8 mouse cellular contexts compared by ENCODE assay signal in genomic region chr14:8097978-8098686, GRCm38 (mm10). TPM values are rescaled to one million over a fixed set of nuclear protein-coding genes. Genes with fewer than 3 reads are reported as not detected.
A peak's percentile ranks its signal among the peaks of the same experiment; 100 is the strongest.
DNase-seq lines count a peak whose midpoint lies in the region; ATAC-seq and TF ChIP-seq lines count a peak whose summit lies in the region.

TSS of gene Pxk (plus strand) at chr14:8098211.

- no peak within 1 kb of the TSS for H3K27ac ChIP-seq in cortical plate, adult 2 months (ENCODE audit: insufficient read depth, low read length)

- DNase-seq in gastrocnemius, postnatal 14 days: peak; percentile 94
- peak; percentile 79 to 94 for DNase-seq in left cerebral cortex, postnatal 10 days (ENCODE audit: extremely low spot score in 1 of 2, low spot score in 2 of 2)
- DNase-seq in right cerebral cortex, postnatal 25 days: peak; percentile 95
- DNase-seq in urinary bladder, postnatal 4 days (ENCODE audit: low spot score in 2 of 2): peak; percentile 84 to 86

- ATAC-seq in activated CD4-positive, CD25-positive, alpha-beta regulatory T cell, adult 4 months: peak; percentile 93
- ATAC-seq in inflammation-experienced regulatory T-cells, adult 6 months: peak; percentile 89
- ATAC-seq in megakaryocyte-erythroid progenitor cell, adult 5-6 weeks (replicated peaks; ENCODE audit: low FRiP score, low TSS enrichment, poor library complexity, severe bottlenecking): peak; percentile 93

- TF ChIP-seq POLR2A in cortical plate, adult 2 months (IDR thresholded peaks at IDR 0.05; ENCODE audit: extremely low read depth, insufficient read depth, low read length): 0 out of 2 replicates have a peak, but pooled peaks have one; percentile 18

- intact Hi-C loops in gastrocnemius, postnatal 14 days (cut with DNase I; ENCODE audit: low total_unique reads): no loop called here
- intact Hi-C loops in left cerebral cortex, postnatal 10 days (cut with DNase I): loop anchor here (5.0 kb wide), 1 partner anchor 59 kb away; no protein-coding TSS in a partner anchor

- no peak for TF ChIP-seq CTCF in cortical plate, adult 2 months (IDR thresholded peaks at IDR 0.05; ENCODE audit: extremely low read depth, insufficient read depth, low read length)

- peak within 1 kb of the TSS; percentile 75 for H3K4me3 ChIP-seq in cortical plate, adult 2 months (ENCODE audit: insufficient read depth, low read length)

- H3K4me1 ChIP-seq in cortical plate, adult 2 months (ENCODE audit: control insufficient read depth, insufficient read depth, low read length): peaks cover 10% of the 10 kb centered on the region; the same call in 1 of the 2 replicates

RNA-seq across cellular contexts. Expression of gene Pxk, which starts in this region (rescaled TPM):
- polyA plus RNA-seq in activated CD4-positive, CD25-positive, alpha-beta regulatory T cell, adult 4 months (2017; shearing (Covaris generic)): 10 to 100 TPM; 31.6 to 42.7 TPM
- 39.4 and 41.6 TPM in 2 replicates for polyA plus RNA-seq in cortical plate, adult 2 months (2012; rRNA removed)
- 10 to 100 TPM; 11.4 to 11.6 TPM for total RNA-seq in gastrocnemius, postnatal 14 days (2021)
- 10 to 100 TPM; 31.7 to 38.5 (median 32.9) TPM for polyA plus RNA-seq in inflammation-experienced regulatory T-cells, adult 6 months (2017; shearing (Covaris generic))
- 10 to 100 TPM; 27.4 to 29.6 TPM for total RNA-seq in left cerebral cortex, postnatal 10 days (2021)
- 6.7 and 13.2 TPM in 2 replicates for total RNA-seq in megakaryocyte-erythroid progenitor cell, adult 5-6 weeks (2014; fragmentation: Nextera tagmentation)
- total RNA-seq in megakaryocyte-erythroid progenitor cell, adult 5-6 weeks (2017): 4.1 and 4.8 TPM in 2 replicates
